Mouse (Mus musculus) MEL (cell line): ENCODE measurements around the gene Ppp1r7. TPM values are rescaled to one million over a fixed set of nuclear protein-coding genes. Genes with fewer than 3 reads are reported as not detected.

Experiments used
- DNase-seq: peaks from one replicate; pipeline ENCODE4 v3.0.0; 2011; ENCODE audit warnings: low read depth, low spot score
- H3K27ac ChIP-seq: 2 replicates; pipeline ENCODE4 v1.5.1; 2012; ENCODE audit warnings: low read depth, mild to moderate bottlenecking, control low read depth, low read length, moderate library complexity; ENCODE audit not compliant: control insufficient read depth
- H3K27me3 ChIP-seq, 2 experiments: fragments of 150-350 bp in 1 of 2; sonication (generic) in 1 of 2; 2 replicates each; pipeline ENCODE4 v1.6.1; 2012; ENCODE audit warnings: low read length in 2 of 2, mild to moderate bottlenecking in 2 of 2, improper control_type of control experiment in 1 of 2, moderate library complexity in 1 of 2; ENCODE audit not compliant: insufficient read depth in 2 of 2, control insufficient read depth in 1 of 2
- H3K36me3 ChIP-seq, 2 experiments: 2 replicates each; pipeline ENCODE4 v1.6.1; 2012 to 2014; ENCODE audit warnings: low read length in 2 of 2, improper control_type of control experiment in 1 of 2, inconsistent platforms in 1 of 2, mild to moderate bottlenecking in 1 of 2; ENCODE audit not compliant: insufficient read depth in 2 of 2, control insufficient read depth in 1 of 2
- H3K4me1 ChIP-seq, 2 experiments: fragments of 150-350 bp in 1 of 2; sonication (generic) in 1 of 2; 2 replicates each; pipeline ENCODE4 v1.6.1; 2012; ENCODE audit warnings: low read length in 2 of 2, improper control_type of control experiment in 1 of 2, mild to moderate bottlenecking in 1 of 2; ENCODE audit not compliant: insufficient read depth in 2 of 2, control insufficient read depth in 1 of 2
- H3K4me3 ChIP-seq, 2 experiments: fragments of 150-350 bp in 1 of 2; sonication (generic) in 1 of 2; 2 replicates each; pipeline ENCODE4 v1.5.1; 2012; ENCODE audit warnings: low read depth in 2 of 2, low read length in 2 of 2, mild to moderate bottlenecking in 2 of 2, moderate library complexity in 2 of 2, control low read depth in 1 of 2, improper control_type of control experiment in 1 of 2; ENCODE audit not compliant: control insufficient read depth in 1 of 2, insufficient read depth in 1 of 2
- H3K79me2 ChIP-seq: 2 replicates; pipeline ENCODE4 v1.6.1; 2012; ENCODE audit warnings: mild to moderate bottlenecking, low read length, moderate library complexity; ENCODE audit not compliant: control insufficient read depth, poor library complexity, insufficient read depth
- H3K9ac ChIP-seq: 2 replicates; pipeline ENCODE4 v1.6.1; 2012; ENCODE audit warnings: low read depth, mild to moderate bottlenecking, control low read depth, low read length, moderate library complexity; ENCODE audit not compliant: control insufficient read depth, poor library complexity, severe bottlenecking
- H3K9me3 ChIP-seq: fragments of 150-350 bp; sonication (generic); replicated peaks from 2 replicates; pipeline ENCODE4 v1.6.1; 2012; ENCODE audit warnings: mild to moderate bottlenecking, low read length, improper control_type of control experiment, moderate library complexity; ENCODE audit not compliant: insufficient read depth
- BHLHE40 ChIP-seq: IDR thresholded peaks from 2 replicates; pipeline ENCODE4 v1.6.1; 2012; ENCODE audit warnings: low read depth, mild to moderate bottlenecking, inconsistent platforms, low read length, improper control_type of control experiment, borderline replicate concordance
- CHD2 ChIP-seq: IDR thresholded peaks from 2 replicates; pipeline ENCODE4 v1.6.1; 2011; ENCODE audit warnings: low read length, improper control_type of control experiment
- CTCF ChIP-seq, 3 experiments: IDR thresholded peaks in 2 of 3; conservative IDR thresholded peaks in 1 of 3; 2 replicates each; pipeline ENCODE4 v1.5.1; 2011 to 2012; ENCODE audit warnings: low read length in 3 of 3, low read depth in 2 of 3, mild to moderate bottlenecking in 2 of 3, improper control_type of control experiment in 1 of 3, inconsistent platforms in 1 of 3, mixed read lengths in 1 of 3, moderate library complexity in 1 of 3; ENCODE audit not compliant: control insufficient read depth in 1 of 3, insufficient read depth in 1 of 3, poor library complexity in 1 of 3, severe bottlenecking in 1 of 3
- E2F4 ChIP-seq: IDR thresholded peaks from 2 replicates; pipeline ENCODE4 v1.6.1; 2011; ENCODE audit warnings: low read depth, low read length, improper control_type of control experiment, borderline replicate concordance
- ELF1 ChIP-seq: IDR thresholded peaks from 2 replicates; pipeline ENCODE4 v1.6.1; 2014; ENCODE audit warnings: low read depth, mild to moderate bottlenecking, inconsistent platforms, low read length, improper control_type of control experiment, moderate library complexity
- ETS1 ChIP-seq: IDR thresholded peaks from 2 replicates; pipeline ENCODE4 v1.6.1; 2012; ENCODE audit warnings: low read depth, mild to moderate bottlenecking, inconsistent platforms, low read length, improper control_type of control experiment, moderate library complexity
- GABPA ChIP-seq: IDR thresholded peaks from 2 replicates; pipeline ENCODE4 v1.6.1; 2012; ENCODE audit warnings: low read depth, mild to moderate bottlenecking, inconsistent platforms, low read length, improper control_type of control experiment, moderate library complexity
- GATA1 ChIP-seq: IDR thresholded peaks from 2 replicates; pipeline ENCODE4 v1.6.1; 2011; ENCODE audit warnings: low read depth, low read length, improper control_type of control experiment
- HCFC1 ChIP-seq: IDR thresholded peaks from 2 replicates; pipeline ENCODE4 v1.6.1; 2012; ENCODE audit warnings: low read depth, mild to moderate bottlenecking, inconsistent platforms, low read length, improper control_type of control experiment, moderate library complexity
- JUND ChIP-seq: IDR thresholded peaks from 2 replicates; pipeline ENCODE4 v1.6.1; 2011; ENCODE audit warnings: low read depth, mild to moderate bottlenecking, improper control_type of control experiment, low read length
- MAX ChIP-seq: IDR thresholded peaks from 2 replicates; pipeline ENCODE4 v1.6.1; 2011; ENCODE audit warnings: low read length, improper control_type of control experiment
- MAZ ChIP-seq: IDR thresholded peaks from 2 replicates; pipeline ENCODE4 v1.6.1; 2012; ENCODE audit warnings: low read depth, mild to moderate bottlenecking, inconsistent platforms, low read length, improper control_type of control experiment
- MYB ChIP-seq: IDR thresholded peaks from 2 replicates; pipeline ENCODE4 v1.6.1; 2011; ENCODE audit warnings: mild to moderate bottlenecking, low read depth, low read length, improper control_type of control experiment
- MYC ChIP-seq: IDR thresholded peaks from 2 replicates; pipeline ENCODE4 v1.6.1; 2011; ENCODE audit warnings: low read depth, mild to moderate bottlenecking, low read length, improper control_type of control experiment, moderate library complexity
- NELFE ChIP-seq: IDR thresholded peaks from 2 replicates; pipeline ENCODE4 v1.6.1; 2011; ENCODE audit warnings: low read depth, low read length, improper control_type of control experiment
- NRF1 ChIP-seq: IDR thresholded peaks from 2 replicates; pipeline ENCODE4 v1.6.1; 2014; ENCODE audit warnings: low read depth, mild to moderate bottlenecking, inconsistent platforms, low read length, improper control_type of control experiment, moderate library complexity; ENCODE audit not compliant: poor library complexity, insufficient read depth, severe bottlenecking
- POLR2A ChIP-seq, 2 experiments: IDR thresholded peaks; 2 replicates each; pipeline ENCODE4 v1.6.1; 2011 to 2012; ENCODE audit warnings: low read length in 2 of 2, mild to moderate bottlenecking in 2 of 2, control low read depth in 1 of 2, improper control_type of control experiment in 1 of 2, low read depth in 1 of 2, moderate library complexity in 1 of 2; ENCODE audit not compliant: control insufficient read depth in 1 of 2, insufficient read depth in 1 of 2, poor library complexity in 1 of 2
- POLR2AphosphoS2 ChIP-seq: IDR thresholded peaks from 2 replicates; pipeline ENCODE4 v1.6.1; 2011; ENCODE audit warnings: low read length, improper control_type of control experiment
- POLR2AphosphoS5 ChIP-seq: IDR thresholded peaks from 2 replicates; pipeline ENCODE4 v1.6.1; 2012; ENCODE audit warnings: low read depth, borderline replicate concordance, mild to moderate bottlenecking, inconsistent platforms, low read length, moderate library complexity, mixed read lengths
- RAD21 ChIP-seq: IDR thresholded peaks from 2 replicates; pipeline ENCODE4 v1.6.1; 2011; ENCODE audit warnings: mild to moderate bottlenecking, low read depth, low read length, improper control_type of control experiment
- RCOR1 ChIP-seq: IDR thresholded peaks from 2 replicates; pipeline ENCODE4 v1.6.1; 2012; ENCODE audit warnings: low read depth, mild to moderate bottlenecking, inconsistent platforms, low read length, improper control_type of control experiment
- SIN3A ChIP-seq: IDR thresholded peaks from 2 replicates; pipeline ENCODE4 v1.6.1; 2012; ENCODE audit warnings: low read length, improper control_type of control experiment, inconsistent platforms
- SMC3 ChIP-seq: IDR thresholded peaks from 2 replicates; pipeline ENCODE4 v1.6.1; 2011; ENCODE audit warnings: low read depth, low read length, improper control_type of control experiment
- TAL1 ChIP-seq: IDR thresholded peaks from 2 replicates; pipeline ENCODE4 v1.6.1; 2012; ENCODE audit warnings: mild to moderate bottlenecking, inconsistent platforms, low read length, moderate library complexity, mixed read lengths
- TBP ChIP-seq: IDR thresholded peaks from 2 replicates; pipeline ENCODE4 v1.8.0; 2011; ENCODE audit warnings: low read depth, low read length, improper control_type of control experiment
- UBTF ChIP-seq: IDR thresholded peaks from 2 replicates; pipeline ENCODE4 v1.6.1; 2012; ENCODE audit warnings: low read depth, mild to moderate bottlenecking, inconsistent platforms, low read length, improper control_type of control experiment, moderate library complexity, borderline replicate concordance; ENCODE audit not compliant: insufficient read depth
- USF2 ChIP-seq, 2 experiments: IDR thresholded peaks; 2 replicates each; pipeline ENCODE4 v1.6.1; 2011 to 2012; ENCODE audit warnings: improper control_type of control experiment in 2 of 2, low read length in 2 of 2, borderline replicate concordance in 1 of 2, inconsistent platforms in 1 of 2, low read depth in 1 of 2, mild to moderate bottlenecking in 1 of 2; ENCODE audit not compliant: insufficient read depth in 1 of 2
- ZKSCAN1 ChIP-seq: IDR thresholded peaks from 2 replicates; pipeline ENCODE4 v1.6.1; 2012; ENCODE audit warnings: low read depth, mild to moderate bottlenecking, inconsistent platforms, low read length, improper control_type of control experiment, moderate library complexity
- polyA plus RNA-seq, 2 experiments: library from polyadenylated mRNA; stranded (reverse) in 1 of 2; unstranded in 1 of 2; fragments of >175 nt in 1 of 2; fragments of >200 nt in 1 of 2; gene quantifications; 2 replicates each; pipeline versions ENCODE4 v1.2.1 to v1.2.4; 2012; ENCODE audit warnings: low replicate concordance in 2 of 2, low read depth in 1 of 2; ENCODE audit not compliant: insufficient read length in 2 of 2, insufficient read depth in 1 of 2, missing spikeins in 1 of 2
- total RNA-seq: library from RNA; depleted of rRNA; stranded (reverse); fragments of 300-350 nt; gene quantifications from 2 replicates; pipeline ENCODE4 v1.2.3, GENCODE M21; 2012

Ppp1r7 gene
- total and polyA plus RNA-seq, 3 experiments, result 36.6 to 131 (median 74.9) TPM

- Histone ChIP-seq H3K27ac (no peak overlapping the region), H3K27me3 (0 out of 4 replicates have a peak, but pooled peaks cover 0 to 1% of the 10 kb centered on the region in 2 experiments), H3K4me3 (no peak overlapping the region), H3K9ac (no peak overlapping the region), H3K4me1 (0 out of 4 replicates have a peak, but pooled peaks cover 0 to 3% of the 10 kb centered on the region in 2 experiments), H3K9me3 (no peaks in the 10 kb centered on the region), H3K79me2 (no peaks in the 10 kb centered on the region), H3K36me3 (no peaks in the 10 kb centered on the region)
- no peak for DNase-seq
- no peak for TF ChIP-seq TAL1
- TF ChIP-seq ZKSCAN1, result no peak
- TF ChIP-seq USF2 (IDR thresholded peaks at IDR 0.05; ENCODE audit: borderline replicate concordance in 1 of 2, insufficient read depth in 1 of 2, low read depth in 1 of 2, low read length in 2 of 2), result no peak
- no peak for TF ChIP-seq NRF1
- no peak for TF ChIP-seq MAX
- TF ChIP-seq POLR2AphosphoS5, result no peak
- no peak for TF ChIP-seq CTCF (IDR thresholded peaks at IDR 0.05 in 2 of 3, conservative IDR thresholded peaks at IDR 0.05 in 1 of 3; ENCODE audit: control insufficient read depth in 1 of 3, insufficient read depth in 1 of 3, low read depth in 2 of 3, low read length in 3 of 3, poor library complexity in 1 of 3, severe bottlenecking in 1 of 3)
- no peak for TF ChIP-seq GABPA
- TF ChIP-seq ETS1, result no peak
- no peak for TF ChIP-seq RAD21
- TF ChIP-seq CHD2, result no peak
- TF ChIP-seq BHLHE40, result no peak
- TF ChIP-seq TBP, result no peak
- TF ChIP-seq GATA1, result no peak
- no peak for TF ChIP-seq MYC
- TF ChIP-seq MYB, result no peak
- no peak for TF ChIP-seq RCOR1
- no peak for TF ChIP-seq SMC3
- no peak for TF ChIP-seq POLR2AphosphoS2
These were observed 46.3 kb downstream of the Ppp1r7 start for GRCm38 (mm10) chr1:93388906-93389305.

GRCm38 (mm10) chr1:93401191-93402052 is 58.8 kb downstream of the Ppp1r7 start:
- TF ChIP-seq HCFC1 (no peak), JUND (no peak), NELFE (no peak), UBTF (no peak), ELF1 (no peak), BHLHE40 (no peak), POLR2AphosphoS2 (no peak), TAL1 (no peak), RAD21 (no peak), MYC (no peak), POLR2A (IDR thresholded peaks at IDR 0.05; ENCODE audit: control insufficient read depth in 1 of 2, insufficient read depth in 1 of 2, low read depth in 1 of 2, low read length in 2 of 2, poor library complexity in 1 of 2) (no peak), MAZ (no peak), USF2 (IDR thresholded peaks at IDR 0.05; ENCODE audit: borderline replicate concordance in 1 of 2, insufficient read depth in 1 of 2, low read depth in 1 of 2, low read length in 2 of 2) (no peak), SMC3 (no peak), E2F4 (no peak), CHD2 (no peak), TBP (no peak), SIN3A (no peak), ETS1 (no peak), RCOR1 (no peak)
- H3K27ac ChIP-seq, result no peak overlapping the region
- H3K79me2 ChIP-seq, result no peaks in the 10 kb centered on the region
- no peak overlapping the region for H3K4me3 ChIP-seq
- H3K4me1 ChIP-seq, result peaks cover 0 to 2% of the 10 kb centered on the region in 2 experiments; a peak in 1 of 4 replicates
- no peak overlapping the region for H3K9ac ChIP-seq
- no peaks in the 10 kb centered on the region; a peak in 1 of 4 replicates for H3K27me3 ChIP-seq
- no peaks in the 10 kb centered on the region for H3K9me3 ChIP-seq
- H3K36me3 ChIP-seq, result peaks cover 0 to 2% of the 10 kb centered on the region in 2 experiments; a peak in 3 of 4 replicates
- no peak for DNase-seq
